Mouse (Mus musculus) thymus, postnatal 10 days (tissue): ENCODE results near the gene Lypla2.

Experiments used
- DNase-seq, 2 experiments: peaks; one replicate each; pipeline ENCODE4 v3.0.0; 2021; ENCODE audit warnings: low spot score in 2 of 2

Lypla2 gene

DNA sequence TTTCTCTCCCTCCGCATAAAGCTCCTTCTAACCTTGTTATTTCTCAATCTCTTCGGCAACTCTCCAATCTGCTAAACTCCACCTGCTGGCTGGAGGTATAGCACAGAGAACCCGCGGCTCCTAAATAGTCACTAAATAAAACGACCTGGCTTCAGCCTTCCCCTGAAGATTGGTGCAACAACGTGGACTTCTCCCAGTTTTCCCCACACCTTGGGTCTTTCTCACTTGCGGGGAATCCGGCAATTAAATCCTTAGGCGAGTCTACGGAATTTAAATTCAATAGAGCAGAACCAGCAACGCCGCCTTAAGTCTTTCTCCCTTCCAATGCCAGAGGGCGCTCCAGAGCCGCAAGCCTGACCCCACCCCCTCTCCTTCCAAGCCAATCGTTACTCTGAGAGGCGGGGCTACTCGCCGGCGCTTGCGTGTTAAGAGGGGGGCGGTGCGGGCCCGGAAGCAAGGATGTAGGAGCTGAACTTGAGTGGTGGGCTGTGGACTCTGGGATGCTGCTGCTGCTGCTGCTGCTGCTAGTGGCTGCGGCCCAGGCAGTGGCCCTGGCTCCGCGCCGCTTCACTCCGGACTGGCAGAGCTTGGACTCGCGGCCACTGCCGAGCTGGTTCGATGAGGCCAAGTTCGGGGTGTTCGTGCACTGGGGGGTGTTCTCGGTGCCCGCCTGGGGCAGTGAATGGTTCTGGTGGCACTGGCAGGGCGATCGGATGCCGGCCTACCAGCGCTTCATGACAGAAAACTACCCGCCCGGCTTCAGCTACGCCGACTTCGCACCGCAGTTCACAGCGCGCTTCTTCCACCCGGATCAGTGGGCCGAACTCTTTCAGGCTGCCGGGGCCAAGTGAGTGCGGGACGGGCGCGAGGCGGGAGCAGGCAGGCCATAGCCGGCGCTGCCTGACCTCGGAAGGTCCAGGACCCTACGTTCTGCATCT is 51.9 kb downstream of the Lypla2 start, which contains the start of gene Fuca1:
Fuca1 (plus strand) TSS at position 432 of the 938 bp plus-strand sequence.
- peak; percentile 96 to 98 for DNase-seq

DNA sequence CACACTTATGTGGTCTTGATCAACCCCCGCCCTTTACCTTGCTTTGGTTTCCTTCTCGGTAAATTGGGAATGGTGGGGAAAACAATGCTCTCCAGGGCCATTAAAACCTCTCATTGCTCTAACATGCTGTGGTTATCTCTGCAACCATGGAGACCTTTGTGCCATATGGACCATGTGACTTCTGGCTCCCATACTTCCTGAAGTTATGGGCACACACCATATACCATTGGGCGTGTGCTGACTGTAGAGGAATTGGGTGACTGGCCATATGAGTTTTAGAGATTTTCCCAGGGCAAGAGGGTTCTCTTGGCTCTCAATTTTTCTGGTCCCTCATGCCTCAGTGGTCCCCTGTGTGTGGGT is 53.2 kb downstream of the Lypla2 start:
- no peak for DNase-seq

DNA sequence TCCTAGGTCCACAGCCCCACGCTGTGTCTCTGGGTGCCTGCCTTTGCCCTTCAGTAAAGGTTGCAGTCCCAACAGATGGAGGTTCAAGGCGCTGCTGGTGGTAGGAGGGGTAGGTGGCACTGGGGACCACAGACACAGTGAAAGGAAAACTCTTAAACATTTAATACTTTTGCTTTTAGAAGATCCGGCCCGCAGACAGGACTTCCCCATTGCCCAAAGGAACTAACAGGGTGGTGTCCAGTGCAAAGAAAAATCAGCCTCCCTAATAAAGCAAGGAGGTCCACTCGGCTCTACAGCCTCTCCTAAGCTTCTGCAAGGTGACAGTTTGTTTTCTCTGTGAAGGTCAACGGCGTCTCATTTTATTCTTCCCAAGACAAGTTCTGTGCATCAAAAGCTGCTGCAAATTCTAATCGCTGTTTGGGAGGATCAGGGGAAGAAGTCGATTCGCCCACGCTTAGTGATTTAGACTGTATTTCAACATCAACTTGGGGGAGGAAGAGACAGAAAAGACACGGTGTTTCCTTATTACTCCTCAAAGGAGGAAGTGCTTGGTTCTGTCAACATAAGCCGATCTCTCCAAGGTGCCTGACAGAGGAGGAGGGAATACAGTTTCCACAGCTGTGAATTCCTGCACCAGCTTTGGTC is 53.7 kb downstream of the Lypla2 start:
- no peak for DNase-seq
